Mouse (Mus musculus) heart, adult 2 months (tissue): Measurements from ENCODE around the gene Tarbp1.

Experiments used
- CTCF ChIP-seq: fragments of 200-600 bp; IDR thresholded peaks from 2 replicates; pipeline ENCODE4 v1.8.1; 2022; ENCODE audit warnings: antibody characterized with exemption, mild to moderate bottlenecking, moderate library complexity
- POLR2A ChIP-seq: fragments of 200-500 bp; IDR thresholded peaks from 2 replicates; pipeline ENCODE4 v1.6.1; 2011; ENCODE audit warnings: mild to moderate bottlenecking, low read depth, low read length, control low read depth; ENCODE audit not compliant: insufficient read depth

DNA sequence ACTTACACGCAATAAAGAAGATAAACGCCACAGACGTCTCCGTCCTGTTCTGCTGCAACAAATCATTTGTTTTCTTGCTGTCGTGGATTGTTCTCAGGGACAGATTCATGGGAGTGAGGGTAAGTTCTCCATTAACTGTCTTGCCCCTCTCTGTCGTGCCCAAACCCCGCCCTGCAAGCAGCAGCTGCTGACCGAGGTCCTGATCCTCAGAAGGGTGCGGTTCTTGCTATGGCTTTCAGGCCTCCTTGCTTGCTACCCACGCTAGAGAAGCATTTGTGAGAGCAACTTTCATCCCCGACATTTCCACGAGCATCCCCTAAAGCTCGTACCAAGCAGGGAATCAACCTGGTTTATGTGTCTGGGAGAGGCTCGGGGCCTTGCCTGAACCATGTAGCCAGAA lies 92.6 kb downstream of the Tarbp1 start:
- no peak for TF ChIP-seq POLR2A
- no peak for TF ChIP-seq CTCF
